Mouse (Mus musculus) ES-E14 (cell line): ENCODE data around the gene Ptprg. TPM values are rescaled to one million over a fixed set of nuclear protein-coding genes. Genes with fewer than 3 reads are reported as not detected.
"Not testable (repeated sequence)": the region's sequence is repeated elsewhere in the genome, so short reads cannot be mapped to it uniquely, and the experiment has no call there.

Source experiments
- DNase-seq: peaks from one replicate; pipeline ENCODE4 v3.0.0-alpha.2; 2013; ENCODE audit warnings: low read depth, low spot score
- H3K27ac ChIP-seq: 2 replicates; pipeline ENCODE4 v1.5.1; 2012; ENCODE audit warnings: low read depth, mild to moderate bottlenecking, low read length, moderate library complexity, mixed read lengths; ENCODE audit not compliant: poor library complexity, insufficient read depth, severe bottlenecking
- H3K36me3 ChIP-seq: 2 replicates; pipeline ENCODE4 v1.6.1; 2012; ENCODE audit warnings: mild to moderate bottlenecking, low read length, moderate library complexity, mixed read lengths; ENCODE audit not compliant: control insufficient read depth, poor library complexity, insufficient read depth, severe bottlenecking
- H3K4me1 ChIP-seq, 2 experiments: fragments of 150-350 bp in 1 of 2; sonication (generic) in 1 of 2; 2 replicates each; pipeline ENCODE4 v1.6.1; 2012; ENCODE audit warnings: low read length in 2 of 2, mild to moderate bottlenecking in 1 of 2, mixed read lengths in 1 of 2; ENCODE audit not compliant: control insufficient read depth in 2 of 2, insufficient read depth in 2 of 2, poor library complexity in 1 of 2
- H3K4me3 ChIP-seq, 2 experiments: fragments of 150-350 bp in 1 of 2; sonication (generic) in 1 of 2; 2 replicates each; pipeline ENCODE4 v1.5.1; 2012; ENCODE audit warnings: low read length in 2 of 2, low read depth in 1 of 2, mild to moderate bottlenecking in 1 of 2, mixed read lengths in 1 of 2; ENCODE audit not compliant: insufficient read depth in 1 of 2, poor library complexity in 1 of 2, severe bottlenecking in 1 of 2
- H3K9ac ChIP-seq: 2 replicates; pipeline ENCODE4 v1.6.1; 2012; ENCODE audit warnings: low read depth, mild to moderate bottlenecking, low read length, mixed read lengths; ENCODE audit not compliant: poor library complexity, insufficient read depth, severe bottlenecking
- H3K9me3 ChIP-seq: fragments of 150-350 bp; sonication (generic); 2 replicates; pipeline ENCODE4 v1.6.1; 2012; ENCODE audit warnings: low read depth, mild to moderate bottlenecking, low read length; ENCODE audit not compliant: control insufficient read depth, insufficient read depth
- CHD2 ChIP-seq: IDR thresholded peaks from 2 replicates; pipeline ENCODE4 v1.6.1; 2014; ENCODE audit warnings: mild to moderate bottlenecking, low read depth, low read length, inconsistent platforms
- HCFC1 ChIP-seq: IDR thresholded peaks from 2 replicates; pipeline ENCODE4 v1.6.1; 2012; ENCODE audit warnings: low read length, inconsistent platforms, borderline replicate concordance; ENCODE audit not compliant: insufficient read depth
- MAFK ChIP-seq: IDR thresholded peaks from 2 replicates; pipeline ENCODE4 v1.6.1; 2014; ENCODE audit warnings: mild to moderate bottlenecking, low read depth, low read length, inconsistent platforms; ENCODE audit not compliant: insufficient read depth
- ZC3H11A ChIP-seq: IDR thresholded peaks from 2 replicates; pipeline ENCODE4 v1.6.1; 2012; ENCODE audit warnings: low read depth, mild to moderate bottlenecking, inconsistent platforms, low read length, borderline replicate concordance
- ZNF384 ChIP-seq: IDR thresholded peaks from 2 replicates; pipeline ENCODE4 v1.6.1; 2012; ENCODE audit warnings: low read depth, low read length, inconsistent platforms
- in situ Hi-C, 2 experiments: fragments of 600-800 bp; cut with MboI; formaldehyde crosslinking; loops; one replicate each; pipeline ENCODE4 v1.15.1; 2025; ENCODE audit warnings: low sequenced_read_pairs in 2 of 2, inconsistent platforms in 1 of 2; ENCODE audit not compliant: unreplicated experiment in 2 of 2
- total RNA-seq: library from RNA; depleted of rRNA; stranded (reverse); fragments of 300-350 nt; gene quantifications from 2 replicates; pipeline ENCODE4 v1.2.3, GENCODE M21; 2012

Gene Ptprg
- total RNA-seq, 1 experiment: 59.8 TPM

GRCm38 (mm10) chr14:11962101-11962500 lies 408.8 kb downstream of the Ptprg start:
- H3K4me3 ChIP-seq: peak overlapping the region in 1 of 2 experiments; percentile 3; a peak in 1 of 4 replicates
- peaks cover 5 to 17% of the 10 kb centered on the region in 2 experiments for H3K4me1 ChIP-seq
- H3K27ac ChIP-seq: no peak overlapping the region
- no peak overlapping the region for H3K9ac ChIP-seq
- H3K9me3 ChIP-seq: no peaks in the 10 kb centered on the region
- peaks cover 3% of the 10 kb centered on the region; the same call in 1 of the 2 replicates for H3K36me3 ChIP-seq
- DNase-seq: no peak
- TF ChIP-seq HCFC1: no peak
- no peak for TF ChIP-seq MAFK
- no peak for TF ChIP-seq ZC3H11A
- no peak for TF ChIP-seq ZNF384
- no peak for TF ChIP-seq CHD2
- in situ Hi-C loops: loop anchor here in 1 of 2 experiments (25.0 kb wide), 1 partner anchor 100 kb away; no protein-coding TSS in a partner anchor

GRCm38 (mm10) chr14:11962561-11962960 lies 409.2 kb downstream of the Ptprg start:
- in situ Hi-C loops: loop anchor here in 1 of 2 experiments (25.0 kb wide), 1 partner anchor 100 kb away; no protein-coding TSS in a partner anchor
- H3K36me3 ChIP-seq: peaks cover 3% of the 10 kb centered on the region; the same call in 1 of the 2 replicates
- H3K27ac ChIP-seq: no peak overlapping the region; the same call in 1 of the 2 replicates
- no peak overlapping the region; a peak in 1 of 4 replicates for H3K4me3 ChIP-seq
- H3K4me1 ChIP-seq: peaks cover 8 to 17% of the 10 kb centered on the region in 2 experiments
- no peak for TF ChIP-seq ZNF384
- no peak for TF ChIP-seq ZC3H11A
- no peak overlapping the region for H3K9ac ChIP-seq
- no peak for DNase-seq
- no peaks in the 10 kb centered on the region for H3K9me3 ChIP-seq

- Histone ChIP-seq H3K36me3 (peaks cover 3% of the 10 kb centered on the region; the same call in 1 of the 2 replicates), H3K4me3 (no peak overlapping the region), H3K4me1 (peaks cover 12 to 17% of the 10 kb centered on the region in 2 experiments), H3K27ac (peak overlapping the region; percentile 89), H3K9me3 (no peaks in the 10 kb centered on the region), H3K9ac (no peak overlapping the region)
- in situ Hi-C loops: loop anchor here in 1 of 2 experiments (25.0 kb wide), 1 partner anchor 101 kb away; no protein-coding TSS in a partner anchor
- TF ChIP-seq ZNF384: no peak
- TF ChIP-seq ZC3H11A: no peak
- no peak for TF ChIP-seq HCFC1
- no peak for DNase-seq
Measured at GRCm38 (mm10) chr14:11963791-11964190, 410.5 kb downstream of the Ptprg start.

GRCm38 (mm10) chr14:11964326-11964725 lies 411.0 kb downstream of the Ptprg start:
- H3K4me1 ChIP-seq: peaks cover 12 to 17% of the 10 kb centered on the region in 2 experiments
- H3K9ac ChIP-seq, H3K4me3 ChIP-seq, DNase-seq, H3K36me3 ChIP-seq, H3K9me3 ChIP-seq, H3K27ac ChIP-seq: not testable (repeated sequence)
- in situ Hi-C loops: loop anchor here in 1 of 2 experiments (25.0 kb wide), 1 partner anchor 102 kb away; no protein-coding TSS in a partner anchor

GRCm38 (mm10) chr14:11965878-11966277 lies 412.5 kb downstream of the Ptprg start:
- Histone ChIP-seq H3K9me3 (no peaks in the 10 kb centered on the region), H3K9ac (no peak overlapping the region), H3K4me1 (peaks cover 12 to 17% of the 10 kb centered on the region in 2 experiments), H3K36me3 (peaks cover 3% of the 10 kb centered on the region; the same call in 1 of the 2 replicates), H3K4me3 (no peak overlapping the region; a peak in 1 of 4 replicates), H3K27ac (no peak overlapping the region)
- TF ChIP-seq CHD2: no peak
- TF ChIP-seq MAFK: no peak
- TF ChIP-seq HCFC1: no peak
- peak; percentile 35 for DNase-seq
- in situ Hi-C loops: loop anchor here in 1 of 2 experiments (25.0 kb wide), 1 partner anchor 104 kb away; no protein-coding TSS in a partner anchor
